Mouse (Mus musculus) hindbrain, postnatal 0 days (tissue): ENCODE measurements at regions not wholly inside any gene's neighbourhood (a gene's known extent, or its start where the extent isn't known, plus 50 kb on each side); places are given as distances from the start of the nearest gene placed in this dataset.

Experiments
- ATAC-seq: fragments of 200-750 bp; cut with Nextera tagmentation; 2 replicates; pipeline ENCODE4 v1.8.0; 2017; ENCODE audit warnings: mild to moderate bottlenecking, moderate TSS enrichment, moderate library complexity
- DNase-seq: peaks from one replicate; pipeline ENCODE4 v3.0.0-alpha.2; 2015; ENCODE audit warnings: low spot score
- H3K27ac ChIP-seq: fragments of 300-500 bp; sonication (generic); 2 replicates; pipeline ENCODE4 v1.5.1; 2014; ENCODE audit warnings: mild to moderate bottlenecking
- H3K27me3 ChIP-seq: fragments of 300-500 bp; sonication (generic); 2 replicates; pipeline ENCODE4 v1.6.1; 2014; ENCODE audit warnings: low read length, mixed read lengths; ENCODE audit not compliant: insufficient read depth
- H3K36me3 ChIP-seq: fragments of 300-500 bp; sonication (generic); 2 replicates; pipeline ENCODE4 v1.6.1; 2014; ENCODE audit warnings: low read length, mixed read lengths; ENCODE audit not compliant: insufficient read depth
- H3K4me1 ChIP-seq: fragments of 300-500 bp; sonication (generic); 2 replicates; pipeline ENCODE4 v1.6.1; 2014; ENCODE audit warnings: antibody characterized with exemption, low read length, mixed read lengths; ENCODE audit not compliant: insufficient read depth
- H3K4me2 ChIP-seq: fragments of 300-500 bp; sonication (generic); 2 replicates; pipeline ENCODE4 v1.6.1; 2014; ENCODE audit warnings: low read depth, mild to moderate bottlenecking, low read length, moderate library complexity, mixed read lengths
- H3K4me3 ChIP-seq: fragments of 300-500 bp; sonication (generic); 2 replicates; pipeline ENCODE4 v1.5.1; 2014; ENCODE audit warnings: low read length
- H3K9ac ChIP-seq: fragments of 300-500 bp; sonication (generic); replicated peaks from 2 replicates; pipeline ENCODE4 v1.6.1; 2014; ENCODE audit warnings: mild to moderate bottlenecking, low read length, moderate library complexity, mixed read lengths
- H3K9me3 ChIP-seq: fragments of 300-500 bp; sonication (generic); 2 replicates; pipeline ENCODE4 v1.6.1; 2016; ENCODE audit warnings: low read length, mixed read lengths
- CTCF ChIP-seq: IDR thresholded peaks from 2 replicates; pipeline ENCODE4 v1.5.1; 2016; ENCODE audit warnings: antibody characterized with exemption, control low read depth, low read depth
- WGBS: fragments of 180-500 bp; shearing (Covaris S2); extraction: QIAGEN DNeasy Blood & Tissue Kit; methylation state at CpG from one replicate; pipeline ENCODE4 v1.1.7; 2014; 5-methylcytosine and 5-hydroxymethylcytosine counted together

DNA sequence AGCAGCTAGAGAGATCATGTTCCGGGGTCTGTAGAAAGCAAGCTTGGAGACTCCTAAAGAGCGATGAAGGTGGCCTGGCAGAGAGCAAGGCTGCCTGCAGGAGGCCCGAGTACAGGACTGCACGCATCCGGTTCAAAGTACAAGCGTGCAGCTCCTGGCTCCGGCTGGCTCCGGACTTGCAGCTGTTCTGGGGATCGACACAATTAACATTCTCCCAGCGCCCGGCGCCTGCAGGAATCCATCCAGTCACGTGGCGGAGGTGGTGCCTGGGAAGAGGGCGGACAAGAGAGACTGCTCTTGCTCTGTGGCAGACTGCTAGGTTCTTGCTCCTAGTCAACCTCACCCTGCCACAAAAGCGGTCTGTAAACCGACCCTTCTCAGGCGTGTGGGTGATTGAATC lies 86.9 kb downstream of the Bdh1 start:
- Histone ChIP-seq H3K9ac (peak overlapping the region; percentile 18), H3K9me3 (no peaks in the 10 kb centered on the region), H3K4me3 (peak overlapping the region; percentile 11), H3K27me3 (no peaks in the 10 kb centered on the region), H3K4me2 (peak overlapping the region; percentile 41), H3K36me3 (no peaks in the 10 kb centered on the region), H3K27ac (peak overlapping the region; percentile 45), H3K4me1 (peaks cover 10% of the 10 kb centered on the region; the same call in 1 of the 2 replicates)
- ATAC-seq (peak; percentile 90), DNase-seq (peak; percentile 87)
- TF ChIP-seq CTCF = peak; percentile 40
- WGBS = 2% methylated on average over 18 of the region's 18 CpGs

- Histone ChIP-seq H3K4me1 (peaks cover 10% of the 10 kb centered on the region; the same call in 1 of the 2 replicates), H3K27ac (no peak overlapping the region), H3K4me3 (no peak overlapping the region), H3K4me2 (no peak overlapping the region), H3K9me3 (no peaks in the 10 kb centered on the region), H3K36me3 (no peaks in the 10 kb centered on the region), H3K9ac (no peak overlapping the region), H3K27me3 (no peaks in the 10 kb centered on the region)
- WGBS = 80% methylated on average over 8 of the region's 8 CpGs
- ATAC-seq (no peak), DNase-seq (no peak)
- TF ChIP-seq CTCF = no peak
Observed at GRCm38 (mm10) chr16:31510097-31510496, 88.0 kb downstream of the Bdh1 start.

GRCm38 (mm10) chr16:31518816-31519215 lies 96.7 kb downstream of the Bdh1 start:
- no peak overlapping the region for H3K4me2 ChIP-seq
- no peaks in the 10 kb centered on the region for H3K36me3 ChIP-seq
- no peak overlapping the region for H3K4me3 ChIP-seq
- no peak for ATAC-seq
- no peaks in the 10 kb centered on the region for H3K9me3 ChIP-seq
- TF ChIP-seq CTCF = peak; percentile 20; the same call in 1 of the 2 replicates
- H3K9ac ChIP-seq = no peak overlapping the region
- no peak overlapping the region for H3K27ac ChIP-seq
- no peak for DNase-seq
- no peaks in the 10 kb centered on the region for H3K4me1 ChIP-seq
- H3K27me3 ChIP-seq = no peaks in the 10 kb centered on the region
- WGBS = 99% methylated on average over 3 of the region's 3 CpGs

DNA sequence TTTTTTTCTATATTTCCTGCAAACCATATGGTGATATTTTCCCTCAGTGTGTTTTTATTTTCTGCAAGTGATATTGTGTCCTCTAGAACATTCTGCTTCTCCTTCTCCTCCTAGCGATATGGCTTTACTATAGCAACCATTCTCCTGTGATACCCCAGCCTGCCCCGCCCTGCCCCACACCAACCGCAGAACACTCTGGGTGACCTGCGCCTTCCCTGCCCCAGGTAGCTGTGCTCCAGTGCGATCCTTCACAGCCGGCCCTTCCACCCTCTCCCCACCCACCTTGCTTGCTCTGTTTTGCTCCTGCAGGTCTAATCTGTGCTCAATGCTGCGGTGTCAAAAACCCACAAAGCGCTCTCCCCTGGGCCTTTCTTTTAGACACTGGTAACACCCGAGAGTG lies 98.0 kb downstream of the Bdh1 start:
- 81% methylated on average over 9 of the region's 9 CpGs for WGBS
- DNase-seq = no peak
- Histone ChIP-seq H3K4me2 (no peak overlapping the region), H3K9ac (no peak overlapping the region), H3K4me1 (no peaks in the 10 kb centered on the region), H3K9me3 (no peaks in the 10 kb centered on the region), H3K27ac (no peak overlapping the region), H3K27me3 (no peaks in the 10 kb centered on the region), H3K4me3 (no peak overlapping the region), H3K36me3 (no peaks in the 10 kb centered on the region)
- ATAC-seq = no peak
- TF ChIP-seq CTCF = no peak

DNA sequence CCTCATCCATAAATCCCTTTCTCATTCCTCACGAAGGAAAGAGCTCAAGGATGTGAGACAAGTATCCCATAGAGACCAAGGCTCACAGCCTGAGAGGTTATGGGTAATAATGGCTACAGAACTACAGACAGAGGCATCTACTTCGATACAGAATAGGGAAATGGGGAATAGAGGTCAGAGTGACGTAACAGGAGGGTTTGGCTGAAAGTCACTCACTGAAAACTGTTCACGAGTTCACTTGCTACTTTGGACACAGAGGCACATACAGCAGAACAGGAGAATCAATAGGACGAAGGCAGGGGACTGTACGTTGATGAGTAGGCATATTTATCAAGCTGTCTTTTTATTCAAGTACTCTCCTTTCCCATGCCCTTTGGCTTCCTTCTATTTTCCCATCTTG lies 99.7 kb downstream of the Bdh1 start:
- H3K36me3 ChIP-seq = no peaks in the 10 kb centered on the region
- DNase-seq (no peak), ATAC-seq (no peak)
- no peak for TF ChIP-seq CTCF
- WGBS = 63% methylated on average over 6 of the region's 6 CpGs
- H3K4me1 ChIP-seq = no peaks in the 10 kb centered on the region
- no peak overlapping the region for H3K4me3 ChIP-seq
- no peak overlapping the region for H3K9ac ChIP-seq
- no peaks in the 10 kb centered on the region for H3K27me3 ChIP-seq
- H3K4me2 ChIP-seq = no peak overlapping the region
- no peaks in the 10 kb centered on the region for H3K9me3 ChIP-seq
- no peak overlapping the region for H3K27ac ChIP-seq

GRCm38 (mm10) chr16:31526711-31527344 lies 104.7 kb downstream of the Bdh1 start:
- no peaks in the 10 kb centered on the region for H3K36me3 ChIP-seq
- no peak overlapping the region for H3K4me3 ChIP-seq
- H3K4me2 ChIP-seq = no peak overlapping the region
- H3K27me3 ChIP-seq = no peaks in the 10 kb centered on the region
- peak; percentile 68 for DNase-seq
- peak; percentile 38; the same call in 1 of the 2 replicates for ATAC-seq
- no peak overlapping the region for H3K27ac ChIP-seq
- no peaks in the 10 kb centered on the region for H3K4me1 ChIP-seq
- no peaks in the 10 kb centered on the region for H3K9me3 ChIP-seq
- WGBS = 49% methylated on average over 10 of the region's 10 CpGs
- no peak for TF ChIP-seq CTCF
- H3K9ac ChIP-seq = no peak overlapping the region

DNA sequence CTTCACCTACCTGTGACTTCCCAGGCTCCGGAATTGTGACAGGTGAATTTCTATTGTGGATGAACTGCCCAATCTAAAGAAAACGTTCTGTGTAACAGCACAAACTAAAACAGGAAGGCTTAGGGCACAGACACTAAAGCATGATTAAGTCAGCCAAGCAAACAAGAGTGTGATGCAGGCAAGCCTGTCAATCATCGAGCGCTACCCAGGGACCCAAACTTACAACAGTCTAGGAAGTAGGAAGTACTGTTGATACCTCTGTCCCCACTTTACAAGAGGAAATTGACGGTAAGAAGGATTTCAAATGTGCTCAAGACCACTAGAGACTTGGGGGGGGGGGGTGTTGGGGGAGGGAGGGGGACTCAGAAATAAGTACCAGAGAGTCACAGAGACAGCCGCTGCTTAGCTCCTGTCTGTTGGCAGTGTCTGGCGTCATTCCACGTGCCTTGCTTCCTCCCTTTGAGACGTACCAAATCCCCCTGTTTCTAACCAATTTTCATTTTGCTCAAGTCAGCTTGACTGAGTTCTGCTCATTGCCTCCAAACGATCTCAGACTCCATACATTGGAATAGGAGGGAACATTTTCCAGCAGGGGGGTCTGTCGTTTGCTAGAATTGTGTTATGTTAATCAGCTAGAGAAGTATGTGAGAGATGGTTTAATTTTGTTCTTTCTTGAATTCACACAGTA lies 106.7 kb downstream of the Bdh1 start:
- no peaks in the 10 kb centered on the region for H3K4me1 ChIP-seq
- H3K27ac ChIP-seq = no peak overlapping the region
- 42% methylated on average over 11 of the region's 11 CpGs for WGBS
- H3K4me2 ChIP-seq = no peak overlapping the region
- no peaks in the 10 kb centered on the region for H3K36me3 ChIP-seq
- DNase-seq (peak; percentile 45), ATAC-seq (no peak)
- H3K4me3 ChIP-seq = no peak overlapping the region
- no peak overlapping the region for H3K9ac ChIP-seq
- H3K27me3 ChIP-seq = no peaks in the 10 kb centered on the region
- TF ChIP-seq CTCF = no peak
- no peaks in the 10 kb centered on the region for H3K9me3 ChIP-seq
